Mouse (Mus musculus) embryo, embryonic 11.5 days (tissue): Measurements from ENCODE around the gene Cadm4.
"Not testable (repeated sequence)": the region's sequence is repeated elsewhere in the genome, so short reads cannot be mapped to it uniquely, and the experiment has no call there.

Experiments
- DNase-seq: peaks from one replicate; pipeline ENCODE4 v3.0.0-alpha.2; 2012; ENCODE audit warnings: low read depth, low spot score

The Cadm4 gene

DNA sequence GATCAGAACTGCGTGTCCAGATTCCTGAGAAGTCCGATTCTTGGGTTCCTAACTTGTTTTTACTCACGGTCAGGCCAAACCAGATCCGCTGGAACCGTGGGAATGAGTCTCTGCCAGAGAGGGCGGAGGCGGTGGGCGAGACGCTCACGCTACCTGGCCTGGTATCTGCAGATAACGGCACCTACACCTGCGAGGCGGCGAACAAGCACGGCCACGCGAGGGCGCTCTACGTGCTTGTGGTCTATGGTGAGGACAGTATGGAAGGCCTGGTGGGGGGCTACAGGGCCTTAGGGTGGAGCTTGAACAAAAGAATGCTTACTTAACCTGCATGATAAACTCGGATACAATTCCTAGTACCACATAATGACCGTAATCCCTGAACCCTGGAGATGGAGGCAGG, 19.7 kb downstream of the Cadm4 start:
- no peak for DNase-seq

GRCm38 (mm10) chr7:24504004-24504403, 22.2 kb downstream of the Cadm4 start:
- no peak for DNase-seq

- DNase-seq: no peak
Observed at GRCm38 (mm10) chr7:24504868-24505267, 23.0 kb downstream of the Cadm4 start.

DNA sequence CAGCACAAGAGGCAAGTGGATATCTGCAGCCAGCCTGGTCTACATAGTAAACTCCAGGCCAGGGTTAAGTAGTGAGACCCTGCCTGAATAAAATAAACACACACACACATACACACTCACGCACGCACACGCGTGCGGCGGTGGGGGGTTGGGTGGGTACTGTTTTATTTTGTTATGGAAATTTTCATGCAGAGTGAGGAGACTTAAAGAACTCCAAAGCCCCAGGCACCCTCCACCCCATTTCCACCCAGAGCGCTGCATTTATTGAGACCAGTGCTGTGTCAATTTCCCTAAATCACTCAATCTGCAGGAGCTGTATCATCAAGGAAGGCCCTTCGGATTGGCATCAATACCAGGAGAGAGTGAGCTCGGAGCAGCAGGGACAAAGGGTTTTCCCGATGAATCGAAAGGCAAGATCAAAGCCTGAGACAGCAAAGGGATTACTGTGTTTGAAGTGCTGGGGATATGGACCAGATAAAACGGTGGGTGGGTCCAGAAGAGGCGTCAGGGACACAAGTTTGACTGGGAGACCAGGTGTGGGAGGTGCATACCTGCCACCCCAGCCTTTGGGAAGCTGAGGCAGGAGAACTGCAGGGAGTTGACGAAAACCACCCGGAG, 23.7 kb downstream of the Cadm4 start:
- DNase-seq: no peak

GRCm38 (mm10) chr7:24506065-24506459, 24.2 kb downstream of the Cadm4 start:
- no peak for DNase-seq

DNA sequence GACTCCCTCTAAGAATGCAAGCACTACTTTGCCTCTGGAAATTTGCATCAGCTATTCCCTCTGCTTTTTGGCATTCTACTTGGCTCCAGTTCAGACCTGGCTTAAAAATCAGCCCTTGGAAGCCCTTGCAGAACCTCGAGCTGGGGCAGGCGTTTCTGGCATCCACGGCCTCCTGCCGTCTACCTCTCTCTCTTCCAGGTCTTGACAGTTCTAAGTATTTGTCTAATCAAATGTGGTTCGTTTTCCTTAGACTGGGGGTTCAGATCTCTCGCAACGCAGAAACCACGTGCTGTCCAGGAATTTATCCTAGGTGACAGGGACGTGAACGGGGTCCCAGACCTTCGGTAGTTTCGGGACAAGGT, 24.6 kb downstream of the Cadm4 start:
- DNase-seq: no peak

GRCm38 (mm10) chr7:24506838-24507725, 25.3 kb downstream of the Cadm4 start, which contains the start of gene Zfp428:
Zfp428 (plus strand) TSS chr7:24507006.
- DNase-seq: peak; percentile 78

GRCm38 (mm10) chr7:24507726-24508114, 25.9 kb downstream of the Cadm4 start:
- no peak for DNase-seq

DNA sequence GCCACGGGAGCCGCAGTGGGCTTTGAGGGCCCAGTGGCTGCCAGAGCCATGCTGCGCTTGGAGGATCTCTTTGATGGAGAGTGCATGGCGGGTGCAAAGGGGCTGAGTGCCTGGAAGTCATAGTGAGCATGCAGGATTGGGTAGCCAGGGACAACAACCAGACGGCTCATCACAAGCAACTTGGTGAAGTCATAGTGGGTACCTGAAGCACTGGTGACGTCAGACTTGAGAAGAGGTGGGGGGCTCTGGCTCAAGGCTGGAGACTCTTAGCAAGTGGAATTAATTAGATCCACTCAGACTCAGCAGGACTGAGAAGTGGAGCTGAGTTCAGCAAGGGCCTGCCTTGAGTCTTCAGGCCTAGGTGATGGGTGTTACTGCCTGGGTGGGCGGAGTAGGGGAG, 30.5 kb downstream of the Cadm4 start, which contains the start of gene AC161166.1:
Gene AC161166.1, minus strand, starts transcription at position 101 of the 400 bp plus-strand sequence.
- DNase-seq: no peak

DNA sequence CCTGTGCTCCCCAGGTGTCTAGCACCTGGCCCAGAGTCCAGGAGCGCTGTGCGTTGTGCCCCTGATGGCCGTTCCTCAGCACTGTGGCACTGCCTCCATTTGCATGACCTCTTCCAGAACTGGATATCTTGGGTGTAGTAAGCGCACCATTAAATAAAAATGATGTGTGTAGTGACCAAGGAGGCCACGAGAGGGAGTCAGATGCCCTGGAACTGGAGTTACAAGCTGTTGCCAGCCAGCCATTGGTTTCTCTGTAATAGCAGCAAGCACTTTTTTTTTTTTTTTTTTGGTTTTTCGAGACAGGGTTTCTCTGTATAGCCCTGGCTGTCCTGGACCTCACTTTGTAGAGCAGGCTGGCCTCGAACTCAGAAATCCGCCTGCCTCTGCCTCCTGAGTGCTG, 34.5 kb downstream of the Cadm4 start:
- DNase-seq: not testable (repeated sequence)

DNA sequence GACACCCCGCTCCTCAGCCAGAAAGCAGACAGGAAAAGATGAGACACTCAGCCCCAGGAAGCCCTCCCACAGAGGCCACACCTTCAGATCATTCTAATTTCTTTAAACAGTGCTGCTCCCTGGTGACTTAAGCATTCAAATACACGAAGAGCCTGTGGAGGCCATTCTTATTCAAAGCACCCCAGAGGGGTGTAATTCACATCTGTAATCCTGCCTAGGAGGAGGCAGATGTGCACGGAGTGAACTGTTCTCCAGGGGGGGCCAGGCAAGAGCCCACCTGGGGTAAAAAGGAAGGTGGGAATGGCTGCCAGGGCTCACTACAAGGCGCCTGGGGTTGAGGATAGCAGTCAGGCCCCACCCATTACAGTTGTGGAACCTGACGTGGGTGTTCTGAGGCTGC, 35.3 kb downstream of the Cadm4 start:
- DNase-seq: no peak

GRCm38 (mm10) chr7:24517654-24518053, 35.8 kb downstream of the Cadm4 start:
- no peak for DNase-seq

DNA sequence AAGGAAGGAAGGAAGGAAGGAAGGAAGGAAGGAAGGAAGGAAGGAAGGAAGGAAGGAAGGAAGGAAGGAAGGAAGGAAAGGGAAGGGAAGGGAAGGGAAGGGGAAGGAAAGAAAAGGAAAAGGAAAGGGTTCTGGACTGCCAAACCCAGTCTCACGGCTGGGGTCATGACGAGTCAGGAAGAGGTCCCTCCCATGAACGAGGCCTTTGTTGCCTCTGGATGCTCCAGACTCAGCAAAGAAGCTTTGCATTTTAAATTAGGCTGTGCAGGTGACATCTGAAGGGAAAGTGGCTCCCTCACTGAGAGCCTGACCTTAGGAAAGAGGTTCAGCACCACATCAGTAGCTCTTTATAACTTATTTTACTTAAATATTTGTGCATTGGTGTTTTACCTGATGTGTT, 37.3 kb downstream of the Cadm4 start:
- DNase-seq: no peak

GRCm38 (mm10) chr7:24520054-24520453, 38.2 kb downstream of the Cadm4 start:
- DNase-seq: not testable (repeated sequence)

GRCm38 (mm10) chr7:24522805-24523204, 41.0 kb downstream of the Cadm4 start:
- no peak for DNase-seq

DNA sequence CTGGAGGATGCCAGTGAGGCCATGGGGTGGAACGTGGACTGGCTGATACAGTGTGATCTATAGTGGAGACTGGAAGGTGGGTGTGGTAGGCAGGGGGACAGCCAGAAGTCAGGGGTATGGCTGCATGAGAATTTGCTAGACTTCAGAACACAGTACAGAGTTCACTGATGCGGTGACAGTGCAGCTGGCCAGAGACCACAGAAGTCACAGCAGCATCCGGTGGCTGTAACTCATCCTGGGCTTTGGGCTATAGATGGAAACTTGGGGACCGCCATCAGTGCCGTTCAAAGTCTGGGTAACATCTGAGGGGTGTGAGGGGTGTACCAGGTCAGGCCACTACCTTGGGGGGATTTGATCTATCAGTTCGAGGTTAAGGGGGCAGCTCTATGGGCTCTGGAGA, 41.9 kb downstream of the Cadm4 start:
- DNase-seq: no peak

GRCm38 (mm10) chr7:24524978-24525377, 43.2 kb downstream of the Cadm4 start:
- DNase-seq: no peak

- no peak for DNase-seq
Observed at GRCm38 (mm10) chr7:24525686-24526420, 44.0 kb downstream of the Cadm4 start.

- DNase-seq: no peak
Observed at GRCm38 (mm10) chr7:24528861-24529260, 47.0 kb downstream of the Cadm4 start.

DNA sequence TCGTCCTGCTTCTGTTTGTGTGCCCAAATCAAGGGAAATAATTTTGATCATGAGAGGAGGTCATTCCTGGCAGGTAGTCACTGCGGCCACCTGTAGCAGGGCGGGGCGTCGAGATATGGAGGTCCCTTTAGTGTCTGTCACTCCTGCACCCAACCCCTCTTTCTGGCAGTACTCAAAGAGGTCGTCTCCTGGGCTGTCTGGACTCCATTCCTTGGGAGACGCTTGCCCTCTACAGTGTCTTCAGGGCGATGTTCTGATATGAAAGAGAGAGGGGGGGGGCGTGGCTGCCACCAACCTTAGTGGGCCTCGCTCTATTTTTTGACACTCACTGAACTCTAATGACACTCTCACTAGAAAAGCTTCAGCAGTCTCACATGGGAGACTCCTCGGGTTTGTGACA, 47.8 kb downstream of the Cadm4 start:
- no peak for DNase-seq

DNA sequence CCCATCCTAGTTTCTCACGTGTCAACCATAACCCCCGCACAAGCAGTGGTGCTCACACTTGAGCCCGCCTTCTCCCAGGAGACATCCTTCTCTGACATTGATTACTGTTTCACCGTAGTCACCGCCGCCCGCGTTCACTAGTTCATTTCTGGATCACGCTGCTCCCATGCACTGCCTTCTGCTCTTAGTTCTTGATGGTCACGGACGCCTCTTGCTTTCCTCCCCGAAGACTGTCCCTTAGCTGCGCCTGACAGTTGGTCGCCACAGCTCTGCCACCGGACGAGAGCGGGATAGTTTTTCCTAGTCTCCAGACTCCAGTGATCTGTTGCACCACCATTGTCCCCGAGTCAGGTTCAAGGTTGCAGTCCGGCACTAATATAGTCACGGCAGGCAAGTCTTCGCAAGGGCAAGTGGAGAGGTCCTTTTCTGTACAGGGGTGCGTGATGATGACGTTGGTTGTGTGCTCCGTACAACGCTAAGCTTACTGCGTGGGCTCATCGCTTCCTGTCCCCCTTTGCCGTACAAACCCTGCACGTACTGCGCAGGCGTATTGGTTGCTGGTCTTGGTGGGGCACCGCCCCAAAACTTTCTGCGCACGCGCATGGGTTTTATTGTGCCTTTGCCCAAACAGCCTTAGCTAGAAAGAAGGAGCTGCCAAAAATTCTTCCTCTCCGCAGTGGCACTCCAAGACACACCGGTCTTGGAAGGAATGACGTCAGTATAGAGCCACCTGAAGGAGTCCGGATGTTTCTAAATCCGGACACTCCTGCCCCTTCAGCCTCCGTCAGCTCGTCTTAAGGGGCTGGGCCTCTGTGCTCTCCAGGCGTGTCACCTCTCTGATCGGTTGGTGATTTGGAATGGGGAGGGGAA, 48.5 kb downstream of the Cadm4 start, which contains the start of gene Irgq:
Gene Irgq, plus strand, starts transcription at position 628 of the 870 bp plus-strand sequence.
- peak; percentile 99 for DNase-seq
